Mouse (Mus musculus) neural tube, embryonic 11.5 days (tissue): ENCODE data around the gene Top1. TPM values are rescaled to one million over a fixed set of nuclear protein-coding genes. Genes with fewer than 3 reads are reported as not detected.
A peak's percentile ranks its signal among the peaks of the same experiment; 100 is the strongest.

Experiments used
- ATAC-seq: fragments of 200-750 bp; cut with Nextera tagmentation; 2 replicates; pipeline ENCODE4 v1.8.0; 2017; ENCODE audit warnings: moderate number of reproducible peaks, mild to moderate bottlenecking, moderate TSS enrichment, moderate library complexity; ENCODE audit not compliant: insufficient read depth, low FRiP score, low TSS enrichment
- DNase-seq: peaks from one replicate; pipeline ENCODE4 v3.0.0-alpha.2; 2015; ENCODE audit warnings: low spot score
- H3K27ac ChIP-seq: fragments of 300-500 bp; sonication (generic); 2 replicates; pipeline ENCODE4 v1.5.1; 2014; ENCODE audit warnings: low read depth, mild to moderate bottlenecking, low read length
- H3K27me3 ChIP-seq: fragments of 300-500 bp; sonication (generic); 2 replicates; pipeline ENCODE4 v1.6.1; 2014; ENCODE audit warnings: mild to moderate bottlenecking, low read length, mixed read lengths; ENCODE audit not compliant: control insufficient read depth, insufficient read depth
- H3K36me3 ChIP-seq: fragments of 300-500 bp; sonication (generic); 2 replicates; pipeline ENCODE4 v1.6.1; 2014; ENCODE audit warnings: mild to moderate bottlenecking, low read length, moderate library complexity, mixed read lengths; ENCODE audit not compliant: control insufficient read depth, insufficient read depth
- H3K4me1 ChIP-seq: fragments of 300-500 bp; sonication (generic); 2 replicates; pipeline ENCODE4 v1.6.1; 2014; ENCODE audit warnings: low read length, mixed read lengths; ENCODE audit not compliant: control insufficient read depth, insufficient read depth
- H3K4me2 ChIP-seq: fragments of 300-500 bp; sonication (generic); 2 replicates; pipeline ENCODE4 v1.6.1; 2014; ENCODE audit warnings: low read depth, mild to moderate bottlenecking, moderate library complexity
- H3K4me3 ChIP-seq: fragments of 300-500 bp; sonication (generic); 2 replicates; pipeline ENCODE4 v1.5.1; 2014; ENCODE audit warnings: low read depth, low read length
- H3K9ac ChIP-seq: fragments of 300-500 bp; sonication (generic); 2 replicates; pipeline ENCODE4 v1.6.1; 2014; ENCODE audit warnings: mild to moderate bottlenecking, low read length
- H3K9me3 ChIP-seq: fragments of 300-500 bp; sonication (generic); 2 replicates; pipeline ENCODE4 v1.6.1; 2016; ENCODE audit warnings: low read length; ENCODE audit not compliant: control insufficient read depth
- WGBS: fragments of 180-500 bp; shearing (Covaris S2); extraction: QIAGEN DNeasy Blood & Tissue Kit; methylation state at CpG from one replicate; pipeline ENCODE4 v1.1.7; 2014; 5-methylcytosine and 5-hydroxymethylcytosine counted together
- polyA plus RNA-seq: library from polyadenylated mRNA; unstranded; fragments of >200 nt; fragmentation: Nextera tagmentation; extraction: Ambion mirVana; gene quantifications from 2 replicates; pipeline ENCODE4 v1.2.1, GENCODE M21; 2014

Gene Top1
- polyA plus RNA-seq, 1 experiment from 2014 or later = 105 TPM

- Histone ChIP-seq H3K27ac (peak within 1 kb of the TSS; percentile 96), H3K27me3 (no peaks in the 10 kb centered on the region), H3K36me3 (peaks cover 6% of the 10 kb centered on the region; the same call in 1 of the 2 replicates), H3K4me3 (peak within 1 kb of the TSS; percentile 91), H3K4me2 (peak within 1 kb of the TSS; percentile 76), H3K9me3 (no peaks in the 10 kb centered on the region), H3K4me1 (peaks cover 17% of the 10 kb centered on the region), H3K9ac (peak within 1 kb of the TSS; percentile 99)
- ATAC-seq (peak; percentile 95), DNase-seq (peak; percentile 95)
- WGBS = under 1% methylated on average over 70 of the region's 99 CpGs
These were observed 85.6 kb downstream of the Top1 start, which contains the start of gene Plcg1 for GRCm38 (mm10) chr2:160731117-160731838. Gene Plcg1, plus strand, starts transcription at chr2:160731300.

- peak; percentile 63 for DNase-seq
- H3K27me3 ChIP-seq = no peaks in the 10 kb centered on the region
- H3K4me2 ChIP-seq = peak overlapping the region; percentile 76
- H3K9ac ChIP-seq = peak overlapping the region; percentile 99
- H3K4me1 ChIP-seq = peaks cover 17% of the 10 kb centered on the region
- peak overlapping the region; percentile 96 for H3K27ac ChIP-seq
- ATAC-seq = peak; percentile 11
- under 1% methylated on average over 31 of the region's 32 CpGs for WGBS
- H3K4me3 ChIP-seq = peak overlapping the region; percentile 91
- peaks cover 6% of the 10 kb centered on the region for H3K36me3 ChIP-seq
- H3K9me3 ChIP-seq = no peaks in the 10 kb centered on the region
These were observed 86.2 kb downstream of the Top1 start for GRCm38 (mm10) chr2:160731839-160732261.

GRCm38 (mm10) chr2:160732420-160732995 lies 86.8 kb downstream of the Top1 start:
- peak overlapping the region; percentile 91 for H3K4me3 ChIP-seq
- peaks cover 17% of the 10 kb centered on the region for H3K4me1 ChIP-seq
- DNase-seq = no peak
- peak overlapping the region; percentile 99 for H3K9ac ChIP-seq
- H3K4me2 ChIP-seq = peak overlapping the region; percentile 76
- H3K36me3 ChIP-seq = peaks cover 6% of the 10 kb centered on the region
- no peaks in the 10 kb centered on the region for H3K27me3 ChIP-seq
- 53% methylated on average over 8 of the region's 9 CpGs for WGBS
- no peak overlapping the region for H3K27ac ChIP-seq
- H3K9me3 ChIP-seq = no peaks in the 10 kb centered on the region
- no peak for ATAC-seq

GRCm38 (mm10) chr2:160733131-160733531 lies 87.4 kb downstream of the Top1 start:
- Histone ChIP-seq H3K4me2 (peak overlapping the region; percentile 76), H3K4me3 (peak overlapping the region; percentile 91), H3K9me3 (no peaks in the 10 kb centered on the region), H3K27me3 (no peaks in the 10 kb centered on the region), H3K9ac (peak overlapping the region; percentile 30), H3K27ac (no peak overlapping the region), H3K36me3 (peaks cover 6% of the 10 kb centered on the region), H3K4me1 (peaks cover 17% of the 10 kb centered on the region)
- 66% methylated on average over 7 of the region's 7 CpGs for WGBS
- ATAC-seq (no peak), DNase-seq (no peak)

GRCm38 (mm10) chr2:160734331-160734730 lies 88.6 kb downstream of the Top1 start:
- Histone ChIP-seq H3K9ac (no peak overlapping the region), H3K27ac (no peak overlapping the region), H3K4me2 (no peak overlapping the region; the same call in 1 of the 2 replicates), H3K36me3 (peaks cover 6% of the 10 kb centered on the region), H3K4me1 (peaks cover 20% of the 10 kb centered on the region), H3K9me3 (no peaks in the 10 kb centered on the region), H3K27me3 (no peaks in the 10 kb centered on the region), H3K4me3 (no peak overlapping the region)
- WGBS = 93% methylated on average over 3 of the region's 3 CpGs
- DNase-seq = no peak
- ATAC-seq = no peak

- 94% methylated on average over 5 of the region's 5 CpGs for WGBS
- H3K4me1 ChIP-seq = peaks cover 19% of the 10 kb centered on the region
These were observed 90.1 kb downstream of the Top1 start for GRCm38 (mm10) chr2:160735706-160736310.

GRCm38 (mm10) chr2:160736466-160736865 lies 90.8 kb downstream of the Top1 start:
- Histone ChIP-seq H3K4me1 (peaks cover 21% of the 10 kb centered on the region), H3K9me3 (no peaks in the 10 kb centered on the region), H3K27ac (no peak overlapping the region), H3K27me3 (no peaks in the 10 kb centered on the region), H3K4me3 (no peak overlapping the region), H3K9ac (no peak overlapping the region), H3K36me3 (peaks cover 6% of the 10 kb centered on the region), H3K4me2 (no peak overlapping the region)
- ATAC-seq (no peak), DNase-seq (no peak)
- 91% methylated on average over 3 of the region's 3 CpGs for WGBS

More at GRCm38 (mm10) chr2:160735706-160736310, 90.1 kb downstream of the Top1 start:
- peaks cover 6% of the 10 kb centered on the region for H3K36me3 ChIP-seq
- no peak overlapping the region for H3K4me2 ChIP-seq
- no peak for DNase-seq
- no peak overlapping the region for H3K4me3 ChIP-seq
- H3K27me3 ChIP-seq = no peaks in the 10 kb centered on the region
- no peak overlapping the region for H3K27ac ChIP-seq
- ATAC-seq = no peak
- H3K9ac ChIP-seq = no peak overlapping the region
- no peaks in the 10 kb centered on the region for H3K9me3 ChIP-seq

DNA sequence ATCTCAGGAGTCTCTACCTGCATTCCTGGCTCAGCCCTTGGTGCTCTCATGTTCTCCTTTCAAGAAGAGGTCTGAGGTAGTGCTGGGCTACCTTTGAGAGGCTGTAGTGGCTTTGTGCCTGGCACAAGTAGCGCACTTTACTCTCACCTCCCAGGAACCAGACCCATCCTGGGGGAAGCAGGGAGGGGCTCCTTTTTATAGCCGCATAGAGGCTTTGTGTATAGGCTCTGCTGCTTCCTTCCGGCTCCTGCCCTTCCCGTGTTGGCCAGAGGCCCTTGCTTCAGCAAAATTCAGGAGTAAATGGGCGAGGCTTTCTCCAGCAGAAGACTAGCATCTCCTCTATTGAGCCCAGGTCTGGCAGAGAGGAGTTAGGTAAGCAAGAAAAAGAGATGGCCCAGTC lies 92.7 kb downstream of the Top1 start:
- H3K4me2 ChIP-seq = no peak overlapping the region
- DNase-seq = no peak
- no peak overlapping the region for H3K4me3 ChIP-seq
- no peaks in the 10 kb centered on the region for H3K9me3 ChIP-seq
- H3K4me1 ChIP-seq = peaks cover 16% of the 10 kb centered on the region
- H3K27ac ChIP-seq = no peak overlapping the region
- peaks cover 6% of the 10 kb centered on the region for H3K36me3 ChIP-seq
- no peak for ATAC-seq
- H3K27me3 ChIP-seq = no peaks in the 10 kb centered on the region
- WGBS = 69% methylated on average over 5 of the region's 5 CpGs
- H3K9ac ChIP-seq = no peak overlapping the region
